Mouse (Mus musculus) embryonic fibroblast, embryonic 13.5 days (primary cell): Measurements from ENCODE around the gene Tmem184b.

ENCODE experiments used
- CTCF ChIP-seq: IDR thresholded peaks from 2 replicates; pipeline ENCODE4 v1.5.1; 2011; ENCODE audit warnings: mild to moderate bottlenecking, control low read depth, low read length, moderate library complexity, borderline replicate concordance; ENCODE audit not compliant: insufficient read depth
- POLR2A ChIP-seq: IDR thresholded peaks from 2 replicates; pipeline ENCODE4 v1.6.1; 2011; ENCODE audit warnings: low read depth, mild to moderate bottlenecking, control low read depth, low read length, moderate library complexity

DNA sequence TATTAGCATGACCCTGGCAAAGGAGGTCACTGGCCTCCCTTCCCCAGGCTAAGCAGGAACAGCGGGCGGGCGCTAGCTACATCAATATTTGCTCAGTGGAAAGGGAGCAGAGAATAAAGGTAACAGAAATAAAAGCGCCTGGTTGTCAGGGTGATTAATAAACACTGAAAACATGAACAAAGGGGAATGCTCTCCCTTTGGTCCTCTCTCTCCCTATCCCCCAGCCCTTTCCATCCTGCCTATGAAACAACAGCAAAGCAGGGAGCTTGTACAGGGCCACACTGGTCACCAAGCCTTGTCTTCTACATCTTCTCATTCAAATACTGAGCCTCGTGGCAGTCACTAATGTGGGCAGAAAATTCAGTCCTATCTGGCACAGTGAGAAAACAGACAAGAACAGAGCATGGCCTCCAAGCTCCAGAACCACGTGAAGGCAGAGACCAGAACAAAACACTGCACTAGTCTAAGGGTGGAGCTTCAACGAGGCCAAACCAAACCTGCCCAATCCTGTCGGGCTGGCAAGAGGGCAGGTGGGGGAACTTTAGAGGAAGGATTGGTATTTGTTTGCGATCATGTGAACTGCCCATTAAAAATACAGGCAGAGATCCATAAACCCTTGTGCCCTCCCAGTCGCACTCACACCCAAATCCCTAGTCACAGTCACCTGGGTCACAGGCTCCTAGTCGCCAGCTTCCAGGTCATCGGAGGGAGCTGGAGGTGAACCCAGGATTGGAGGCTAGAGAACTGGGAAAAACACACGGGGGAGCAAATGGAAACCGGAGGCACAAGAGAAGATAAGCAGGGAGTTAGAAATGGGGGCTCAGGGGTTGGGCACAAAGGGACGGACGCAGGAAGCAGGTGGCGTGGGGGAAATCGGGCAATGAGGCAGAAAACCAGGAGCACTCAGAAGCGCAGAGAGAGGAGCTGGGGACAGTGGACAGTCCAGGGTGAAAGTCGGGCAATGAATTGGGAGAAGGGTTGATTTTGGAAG, 76.1 kb downstream of the Tmem184b start:
- TF ChIP-seq CTCF = no peak
- TF ChIP-seq POLR2A = peak; percentile 9; the same call in 1 of the 2 replicates
